Comparison of ENCODE assay signal across 29 mouse cellular contexts in genomic region chr6:106758299-106758698, GRCm38 (mm10). TPM values are rescaled to one million over a fixed set of nuclear protein-coding genes. Genes with fewer than 3 reads are reported as not detected.
"Had no signal": no experiment of that assay in that cellular context is flagged by ENCODE, and none has a peak within 500 bp of the region (broad histone marks: within the 10 kb centered on the region; RNA-seq: fewer than 3 reads in every experiment).

No protein-coding gene starts in this region.

- H3K27me3 ChIP-seq: kidney, embryonic 15.5 days; liver, embryonic 12.5 days; liver, embryonic 15.5 days; megakaryocyte, embryonic 14.5 days; midbrain, embryonic 13.5 days; stomach, embryonic 15.5 days had no signal

- H3K9me3 ChIP-seq: kidney, embryonic 15.5 days; limb, embryonic 10.5 days; limb, embryonic 13.5 days; liver, embryonic 12.5 days; liver, embryonic 15.5 days; megakaryocyte, embryonic 14.5 days; midbrain, embryonic 10.5 days; midbrain, embryonic 13.5 days; stomach, embryonic 15.5 days had no signal

- H3K36me3 ChIP-seq: kidney, embryonic 15.5 days; limb, embryonic 10.5 days; limb, embryonic 13.5 days; liver, embryonic 12.5 days; liver, embryonic 15.5 days; midbrain, embryonic 10.5 days; midbrain, embryonic 13.5 days; stomach, embryonic 15.5 days had no signal

- H3K4me1 ChIP-seq: kidney, embryonic 15.5 days; limb, embryonic 10.5 days; limb, embryonic 13.5 days; midbrain, embryonic 10.5 days; midbrain, embryonic 13.5 days; stomach, embryonic 15.5 days had no signal

- ATAC-seq: liver, embryonic 12.5 days; midbrain, embryonic 13.5 days; midbrain, embryonic 16.5 days had no signal

- H3K4me3 ChIP-seq: kidney, embryonic 15.5 days; layer of hippocampus, adult 2 months; limb, embryonic 10.5 days; limb, embryonic 13.5 days; liver, embryonic 12.5 days; liver, embryonic 15.5 days; megakaryocyte, embryonic 14.5 days; midbrain, embryonic 10.5 days; midbrain, embryonic 13.5 days; myocyte; stomach, embryonic 15.5 days had no signal

- H3K27ac ChIP-seq: kidney, embryonic 15.5 days; layer of hippocampus, adult 2 months; limb, embryonic 10.5 days; limb, embryonic 13.5 days; liver, embryonic 12.5 days; liver, embryonic 15.5 days; midbrain, embryonic 10.5 days; midbrain, embryonic 13.5 days; stomach, embryonic 15.5 days had no signal

- H3K9ac ChIP-seq: kidney, embryonic 15.5 days; limb, embryonic 13.5 days; liver, embryonic 12.5 days; liver, embryonic 15.5 days; midbrain, embryonic 13.5 days; stomach, embryonic 15.5 days had no signal

- DNase-seq: kidney, adult 11 months; kidney, adult 8-10 months; kidney, postnatal 14 days; kidney, postnatal 4 days; layer of hippocampus, adult 9-11 months; liver; lung, adult 2 months; lung, postnatal 14 days; lung, postnatal 4 days; right cerebral cortex, adult 18-20 months; right cerebral cortex, postnatal 14 days; right cerebral cortex, postnatal 4 days; thymus, postnatal 25 days had no signal

RNA-seq across cellular contexts. Expression of gene Il5ra, which starts 9.5 kb away (rescaled TPM):
- total RNA-seq: layer of hippocampus, adult 2 months; layer of hippocampus, postnatal 25 days; left cerebral cortex, adult 18-20 months; left cerebral cortex, postnatal 25 days had no signal
- polyA plus RNA-seq: limb, embryonic 10.5 days; limb, embryonic 13.5 days; midbrain, embryonic 10.5 days; midbrain, embryonic 13.5 days; midbrain, embryonic 16.5 days; myocyte; neural tube, embryonic 11.5 days had no signal
